Mouse (Mus musculus): ENCODE results near the gene Frem1.

The Frem1 gene

DNA sequence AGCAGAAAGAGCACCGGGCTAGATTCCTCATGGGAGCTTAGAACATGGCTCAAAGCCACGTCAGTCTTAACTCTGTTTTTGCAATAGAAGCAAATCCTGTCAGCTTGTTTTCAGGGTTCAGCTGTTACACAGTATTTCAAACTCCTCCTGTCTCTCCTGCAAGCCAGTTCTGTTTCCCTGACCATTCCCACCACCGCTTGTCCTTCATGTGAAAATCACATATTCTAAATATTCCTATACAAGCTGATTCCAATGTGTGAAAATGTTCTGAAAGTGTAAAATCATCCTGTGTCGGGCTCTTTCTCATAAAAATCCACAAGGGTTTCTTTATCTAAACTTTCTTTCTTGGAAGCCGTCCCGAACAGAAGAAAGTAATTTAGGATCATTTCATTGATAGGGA lies 22.0 kb downstream of the Frem1 start:
- DNase-seq (ENCODE audit: low spot score): no peak

DNA sequence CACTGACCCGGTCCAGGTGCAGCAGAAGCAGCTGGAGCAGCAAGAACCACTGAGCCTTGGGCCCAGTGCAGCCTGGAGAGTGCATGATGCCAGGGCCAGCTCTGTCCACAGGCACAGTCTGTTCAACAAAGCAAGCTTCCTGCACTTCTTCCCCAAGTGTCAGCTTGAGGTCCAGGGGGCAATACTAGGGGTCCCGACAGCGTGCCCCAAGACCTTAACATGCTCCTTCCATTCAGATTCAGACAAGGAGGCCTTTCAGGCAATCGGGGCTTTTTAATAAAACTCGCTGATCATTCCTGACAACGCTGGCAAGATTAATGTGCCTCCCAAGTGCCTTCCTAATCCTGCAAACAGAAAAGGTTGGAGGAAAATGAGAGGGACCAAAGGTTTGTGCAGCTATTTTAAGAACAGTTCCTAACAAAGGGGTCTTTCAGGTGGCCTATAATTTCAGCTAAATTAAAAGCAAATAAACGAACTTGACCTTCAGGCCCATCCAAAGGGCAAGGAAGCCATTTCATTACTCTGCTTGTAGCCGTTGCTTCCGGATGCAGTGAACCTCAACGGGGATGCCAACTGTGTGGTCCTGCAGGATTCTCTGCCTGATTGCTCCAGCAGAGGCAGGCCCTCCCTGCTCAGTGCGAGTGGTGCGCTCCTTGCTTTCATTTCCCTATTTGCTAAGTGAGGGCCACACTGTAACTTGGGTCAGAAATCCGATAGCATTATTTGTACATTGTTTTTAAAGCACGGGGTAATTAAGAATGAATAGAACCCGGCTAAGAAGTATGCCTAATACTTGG lies 31.2 kb downstream of the Frem1 start:
- DNase-seq (ENCODE audit: low spot score): no peak

DNA sequence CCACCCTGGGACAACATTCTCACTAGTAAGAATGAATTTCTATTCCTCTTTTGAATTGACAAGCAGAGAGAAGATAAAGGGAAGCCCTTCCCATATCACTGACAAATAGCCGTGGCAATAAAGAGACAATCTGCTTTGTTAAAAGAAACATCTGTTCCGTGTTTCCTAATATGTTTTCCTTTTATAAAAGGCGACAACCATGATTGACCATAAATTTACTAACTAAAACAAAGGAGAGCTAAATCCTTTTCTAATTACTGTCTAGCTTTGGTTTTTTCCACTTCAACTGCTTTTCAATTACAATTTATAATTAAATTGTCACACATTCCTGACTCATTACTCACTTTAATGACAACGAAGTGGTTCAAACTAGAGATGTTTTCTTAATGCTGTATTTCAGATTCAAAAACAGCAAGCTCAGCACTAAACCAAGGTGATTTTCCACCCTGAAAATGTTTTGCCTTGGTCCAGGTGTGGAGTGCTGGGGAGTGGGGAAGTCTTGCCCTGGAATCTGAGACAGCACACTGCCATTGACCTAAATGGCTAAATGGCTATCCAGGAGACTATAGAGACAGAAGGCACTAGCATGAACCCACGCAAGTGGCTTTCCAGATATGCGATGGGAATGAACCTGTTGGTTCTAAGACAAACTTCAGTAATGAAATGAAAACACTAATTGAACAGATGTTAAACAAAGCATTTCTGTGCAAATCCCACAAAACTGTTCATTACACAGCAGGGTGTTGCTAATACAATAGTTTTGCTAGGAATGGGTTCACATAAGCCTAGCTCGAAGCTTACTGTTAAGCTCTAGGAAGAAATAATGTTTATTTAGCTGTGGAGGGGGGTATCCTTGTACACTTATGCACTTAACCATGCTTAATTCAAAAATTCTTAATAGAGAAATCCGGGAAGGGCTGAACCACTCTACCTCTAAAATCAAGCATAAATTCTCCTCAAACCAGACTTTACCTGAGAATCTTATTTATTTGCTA lies 33.7 kb downstream of the Frem1 start:
- no peak for DNase-seq (ENCODE audit: low spot score)

- no peak for DNase-seq (ENCODE audit: low spot score)
Measured at GRCm38 (mm10) chr4:83014538-83014937, 37.6 kb downstream of the Frem1 start.

DNA sequence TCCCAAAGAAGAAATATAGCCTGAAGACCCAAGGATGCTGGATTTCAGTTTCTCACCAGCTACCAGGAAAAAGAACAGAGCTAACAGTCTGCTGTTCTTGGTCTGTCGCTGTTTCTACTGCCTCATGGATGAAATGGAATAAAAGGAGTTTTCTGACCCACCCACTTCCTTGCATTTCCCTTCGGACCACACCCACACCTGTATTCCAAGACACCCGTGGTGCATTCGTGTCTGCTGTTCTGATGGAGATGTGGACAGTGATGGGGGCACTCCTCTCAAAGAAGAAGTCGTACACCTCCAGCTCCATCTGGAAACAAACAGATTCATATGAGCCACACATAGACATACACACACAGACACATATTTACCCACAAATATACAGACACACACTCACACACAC lies 48.1 kb downstream of the Frem1 start:
- DNase-seq (ENCODE audit: low spot score): no peak

- no peak for DNase-seq (ENCODE audit: low spot score)
Measured at GRCm38 (mm10) chr4:82992042-82992441, 60.1 kb downstream of the Frem1 start.

- no peak for DNase-seq (ENCODE audit: low spot score)
Measured at GRCm38 (mm10) chr4:82990973-82991695, 61.0 kb downstream of the Frem1 start.

DNA sequence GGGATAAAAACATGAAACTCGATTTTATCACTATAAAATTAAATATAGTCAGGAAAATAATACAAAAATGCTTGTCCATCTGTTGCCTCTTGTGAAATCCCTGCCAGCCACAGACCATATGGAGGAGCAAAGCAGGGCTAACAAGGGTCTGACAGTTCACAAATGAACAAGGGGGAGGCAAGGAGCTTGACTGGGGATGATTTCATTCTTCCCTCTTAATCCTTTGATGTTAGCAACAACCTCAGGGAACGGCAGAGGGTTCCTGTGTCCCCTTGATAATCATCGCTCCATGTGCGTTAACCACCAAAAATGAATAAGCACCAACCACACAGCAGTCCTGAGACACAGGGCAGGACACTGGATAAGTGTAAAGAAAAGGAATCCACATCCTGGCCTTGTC lies 79.8 kb downstream of the Frem1 start:
- DNase-seq (ENCODE audit: low spot score): no peak

DNA sequence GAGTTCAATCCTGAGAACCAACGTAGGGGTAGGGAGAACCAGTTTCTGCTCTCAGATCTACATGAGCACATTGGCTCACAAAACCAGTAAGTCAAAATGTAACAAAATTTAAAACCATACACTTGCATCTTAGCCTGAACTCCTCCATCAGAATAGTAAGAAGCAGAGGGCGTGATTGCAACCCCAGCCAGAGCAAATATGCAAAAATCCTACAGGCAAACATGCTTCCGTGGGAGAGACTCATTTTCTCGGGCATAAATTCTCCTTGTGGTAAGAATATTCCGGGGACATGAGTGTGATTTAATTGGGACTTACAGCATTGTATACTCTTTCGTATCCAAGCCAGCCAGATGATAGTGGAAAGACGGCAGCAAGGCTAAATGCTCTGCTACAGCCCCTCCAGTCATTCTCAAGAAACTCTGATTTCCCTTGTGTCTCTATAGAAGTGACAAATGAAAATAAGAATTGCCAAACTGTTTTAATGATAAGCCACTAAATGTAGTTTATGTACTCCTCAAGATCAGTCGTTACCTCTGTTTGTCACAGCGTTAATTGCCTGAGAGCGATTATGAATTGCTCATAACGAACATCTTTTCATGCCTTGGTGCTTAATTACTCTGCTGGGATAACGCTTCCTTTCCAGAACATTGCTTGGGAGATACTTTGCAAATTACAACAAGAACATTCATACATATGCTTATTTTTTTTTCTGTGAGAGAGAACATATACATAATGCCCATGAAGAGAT lies 81.1 kb downstream of the Frem1 start:
- no peak for DNase-seq (ENCODE audit: low spot score)

- no peak for DNase-seq (ENCODE audit: low spot score)
Measured at GRCm38 (mm10) chr4:82961024-82961423, 91.1 kb downstream of the Frem1 start.

DNA sequence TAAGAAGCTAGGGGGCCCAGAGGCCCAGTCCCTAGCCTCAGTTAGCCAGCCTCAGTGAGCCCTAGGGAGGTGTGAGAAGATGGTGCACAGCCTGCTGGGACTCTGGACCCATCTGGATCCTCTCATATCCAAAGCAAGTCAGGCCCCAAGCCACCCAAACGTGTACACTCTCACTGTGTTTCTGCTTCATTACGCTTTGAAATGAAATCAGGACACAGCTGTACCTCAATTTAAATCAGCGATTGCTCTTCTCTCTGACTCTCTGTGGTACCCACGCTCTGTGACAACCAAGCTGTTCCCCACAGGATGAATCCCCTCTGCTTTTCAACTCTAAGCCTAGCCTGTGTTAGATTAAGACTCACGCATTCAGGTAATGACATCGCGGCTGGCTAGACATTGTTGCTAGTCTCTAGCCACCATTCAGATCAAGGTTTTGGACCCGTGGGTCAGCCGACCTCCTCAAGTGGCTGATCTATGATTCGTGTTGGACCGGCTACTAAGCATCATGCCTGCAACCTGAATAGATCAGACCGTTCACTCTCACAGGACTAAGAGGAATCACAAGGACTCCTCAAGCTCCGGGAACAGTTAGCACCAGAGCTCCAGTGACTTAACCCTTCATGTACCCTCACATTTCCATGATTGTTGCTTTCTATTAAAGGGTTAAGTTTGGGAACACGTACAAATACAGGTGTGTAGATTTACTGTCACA lies 94.2 kb downstream of the Frem1 start:
- DNase-seq (ENCODE audit: low spot score): no peak

DNA sequence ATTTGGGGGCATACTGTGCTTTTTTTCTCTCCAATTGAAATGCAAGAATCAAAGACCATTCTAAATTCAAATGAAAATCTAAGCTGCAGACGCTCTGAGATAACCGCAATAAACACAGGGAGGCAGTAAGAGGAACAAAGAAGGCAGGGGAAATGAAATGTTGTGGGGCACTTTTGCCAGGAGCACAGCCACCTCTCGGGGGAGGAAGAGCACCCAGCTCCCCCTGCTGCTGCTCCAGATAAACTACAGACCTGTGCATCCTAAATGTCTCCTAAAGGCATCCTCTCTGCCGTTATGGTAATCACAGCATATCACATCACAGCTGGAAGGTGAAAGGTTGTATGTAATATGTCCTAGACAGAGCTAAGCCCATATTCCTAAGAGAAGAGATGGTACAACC lies 98.1 kb downstream of the Frem1 start:
- no peak for DNase-seq (ENCODE audit: low spot score)

GRCm38 (mm10) chr4:82949511-82949910 lies 102.6 kb downstream of the Frem1 start:
- DNase-seq (ENCODE audit: low spot score): no peak

- no peak for DNase-seq (ENCODE audit: low spot score)
Measured at GRCm38 (mm10) chr4:82946721-82947120, 105.4 kb downstream of the Frem1 start.

DNA sequence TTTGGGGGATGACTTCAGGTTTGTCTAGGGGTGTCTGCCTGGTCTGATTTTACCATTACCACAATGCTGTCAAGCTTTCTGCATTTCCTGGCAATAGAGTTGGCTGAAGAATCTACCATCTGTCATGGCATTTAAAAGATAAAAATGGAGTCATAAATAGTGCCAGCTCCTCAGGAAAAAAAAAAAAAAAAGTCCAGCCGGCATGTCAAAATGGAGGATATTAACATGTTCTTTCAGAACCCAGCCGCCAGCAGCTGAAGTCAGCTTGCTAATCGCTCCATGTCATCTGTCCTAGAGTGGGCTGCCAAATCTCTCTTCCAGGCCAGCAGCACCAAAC lies 105.9 kb downstream of the Frem1 start:
- no peak for DNase-seq (ENCODE audit: low spot score)

GRCm38 (mm10) chr4:82945572-82946275 lies 106.4 kb downstream of the Frem1 start:
- no peak for DNase-seq (ENCODE audit: low spot score)

- DNase-seq (ENCODE audit: low spot score): no peak
Measured at GRCm38 (mm10) chr4:82940680-82941079, 111.5 kb downstream of the Frem1 start.

GRCm38 (mm10) chr4:82940248-82940647 lies 111.9 kb downstream of the Frem1 start:
- no peak for DNase-seq (ENCODE audit: low spot score)

DNA sequence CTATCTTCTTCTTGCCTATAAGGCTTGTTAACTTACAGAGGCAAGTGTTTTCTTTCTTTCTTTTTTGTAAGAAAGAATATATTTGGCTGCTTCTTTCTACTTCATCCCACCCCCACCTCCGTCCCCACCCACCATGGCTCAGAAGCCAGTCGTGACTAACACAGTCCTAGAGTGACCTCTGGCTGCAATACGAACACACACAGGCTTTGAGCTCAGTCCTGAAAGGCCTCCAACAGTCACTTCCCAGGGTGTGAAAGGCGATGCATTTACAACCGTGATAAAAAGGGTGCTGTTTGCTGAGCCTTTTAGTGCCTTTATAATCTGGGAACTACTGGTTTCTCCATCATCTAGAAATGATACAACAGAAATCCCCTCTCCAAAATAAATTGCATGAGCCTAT lies 117.8 kb downstream of the Frem1 start:
- DNase-seq (ENCODE audit: low spot score): no peak

- DNase-seq (ENCODE audit: low spot score): no peak
Measured at GRCm38 (mm10) chr4:82933698-82934210, 118.4 kb downstream of the Frem1 start.
